Mouse (Mus musculus) thymus, adult 2 months (tissue): ENCODE data around the gene Defa17.
"Not testable (repeated sequence)": the region's sequence is repeated elsewhere in the genome, so short reads cannot be mapped to it uniquely, and the experiment has no call there.

ENCODE experiments used
- CTCF ChIP-seq: fragments of 200-500 bp; IDR thresholded peaks from 2 replicates; pipeline ENCODE4 v1.5.1; 2012; ENCODE audit warnings: mild to moderate bottlenecking, control low read depth, low read length, moderate library complexity, borderline replicate concordance; ENCODE audit not compliant: control insufficient read depth, poor library complexity, insufficient read depth; ENCODE audit errors: extremely low read depth
- POLR2A ChIP-seq: fragments of 200-500 bp; IDR thresholded peaks from 2 replicates; pipeline ENCODE4 v1.6.1; 2012; ENCODE audit warnings: mild to moderate bottlenecking, low read length, control low read depth, moderate library complexity; ENCODE audit not compliant: control insufficient read depth, poor library complexity, insufficient read depth; ENCODE audit errors: extremely low read depth

GRCm38 (mm10) chr8:21665497-21665896, 9.9 kb downstream of the Defa17 start, which contains the start of gene Defa34:
- not testable (repeated sequence) for TF ChIP-seq CTCF, POLR2A
